Mouse (Mus musculus): ENCODE measurements at regions not wholly inside any gene's neighbourhood (a gene's known extent, or its start where the extent isn't known, plus 50 kb on each side); places are given as distances from the start of the nearest gene placed in this dataset.

DNA sequence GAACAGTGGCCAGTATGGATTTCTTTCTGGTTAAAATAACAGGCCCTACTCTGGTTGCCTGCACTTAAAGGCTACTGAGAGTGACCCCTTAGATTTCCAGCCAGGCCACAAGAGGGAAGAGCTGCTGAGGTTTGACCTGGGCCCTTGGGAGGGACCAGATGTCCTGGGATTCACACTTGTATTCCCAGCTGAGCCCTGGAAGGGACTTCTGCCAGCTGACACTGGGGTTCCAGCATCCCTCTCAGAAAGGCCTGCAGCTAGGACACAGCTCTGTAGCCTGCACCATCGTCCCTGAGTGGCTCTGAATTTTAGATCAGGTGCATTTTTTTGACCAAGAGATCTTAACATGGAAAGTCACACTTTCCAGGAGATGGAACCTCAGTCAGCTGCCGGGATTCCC lies 482.7 kb downstream of the Rps24 start:
- WGBS, result 55% methylated on average over 2 of the region's 2 CpGs
- ATAC-seq (ENCODE audit: low FRiP score), result no peak
- H3K9ac ChIP-seq (replicated peaks; ENCODE audit: low read length, poor library complexity, severe bottlenecking), result no peak overlapping the region

DNA sequence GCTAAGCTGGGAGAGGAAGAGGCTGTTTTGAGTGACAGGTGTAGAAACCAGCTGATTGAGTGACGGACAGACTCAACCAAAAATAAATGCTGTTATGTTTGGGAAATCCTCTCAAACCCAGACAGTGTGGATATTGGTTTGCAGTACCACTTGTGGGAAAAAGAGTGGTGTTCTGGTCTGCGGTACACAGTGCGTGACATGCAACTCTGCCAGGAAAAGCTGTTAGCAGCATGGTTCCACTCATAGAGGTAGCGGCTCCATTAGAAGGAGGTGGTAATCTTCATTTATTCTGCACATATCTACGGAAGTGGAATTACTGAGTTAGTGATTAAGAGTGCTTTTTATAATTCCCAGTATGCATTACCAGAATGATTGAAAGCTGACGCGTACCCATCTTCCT lies 485.4 kb downstream of the Rps24 start:
- Histone ChIP-seq H3K36me3 (ENCODE audit: insufficient read depth, low read length) (no peaks in the 10 kb centered on the region), H3K27me3 (ENCODE audit: insufficient read depth, low read length) (no peaks in the 10 kb centered on the region), H3K27ac (ENCODE audit: low read depth, low read length) (no peak overlapping the region), H3K4me3 (ENCODE audit: low read depth, low read length) (no peak overlapping the region), H3K4me1 (ENCODE audit: insufficient read depth, low read length) (no peaks in the 10 kb centered on the region), H3K4me2 (ENCODE audit: low read depth, low read length, poor library complexity, severe bottlenecking) (no peak overlapping the region), H3K9me3 (ENCODE audit: low read length) (no peaks in the 10 kb centered on the region), H3K9ac (replicated peaks; ENCODE audit: low read length, poor library complexity, severe bottlenecking) (no peak overlapping the region)
- DNase-seq (ENCODE audit: low spot score), result no peak
- TF ChIP-seq CTCF (IDR thresholded peaks at IDR 0.05), result no peak
- 75% methylated on average over 7 of the region's 7 CpGs for WGBS
- no peak for ATAC-seq (ENCODE audit: low FRiP score)

More for the DNA sequence above, 482.7 kb downstream of the Rps24 start:
- no peaks in the 10 kb centered on the region for H3K9me3 ChIP-seq (ENCODE audit: low read length)
- H3K27me3 ChIP-seq (ENCODE audit: insufficient read depth, low read length), result no peaks in the 10 kb centered on the region
- no peak for TF ChIP-seq CTCF (IDR thresholded peaks at IDR 0.05)
- H3K4me3 ChIP-seq (ENCODE audit: low read depth, low read length), result no peak overlapping the region
- H3K27ac ChIP-seq (ENCODE audit: low read depth, low read length), result no peak overlapping the region
- H3K36me3 ChIP-seq (ENCODE audit: insufficient read depth, low read length), result no peaks in the 10 kb centered on the region
- DNase-seq (ENCODE audit: low spot score), result no peak
- no peak overlapping the region for H3K4me2 ChIP-seq (ENCODE audit: low read depth, low read length, poor library complexity, severe bottlenecking)
- no peaks in the 10 kb centered on the region for H3K4me1 ChIP-seq (ENCODE audit: insufficient read depth, low read length)

DNA sequence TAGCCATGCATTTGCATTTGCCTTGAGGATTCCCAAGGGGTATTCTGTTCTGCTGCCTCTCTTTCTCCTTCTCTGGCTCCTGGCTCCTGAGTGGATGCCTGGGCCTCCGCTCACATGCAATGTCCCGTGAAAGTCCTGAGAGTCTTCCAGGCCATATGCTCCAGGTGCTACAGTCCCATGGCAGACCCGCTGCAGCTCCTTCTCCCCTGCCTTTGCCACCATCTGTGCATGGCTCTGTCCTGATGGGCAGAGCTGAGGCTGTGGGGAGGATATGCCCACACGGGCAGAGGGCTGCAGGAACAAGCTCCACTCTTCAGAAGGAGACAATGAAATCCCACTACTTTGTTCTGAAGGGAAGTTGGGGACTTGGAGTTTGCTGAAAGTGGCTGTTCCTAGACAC lies 485.9 kb upstream of the Zmiz1 start:
- no peaks in the 10 kb centered on the region for H3K27me3 ChIP-seq (ENCODE audit: insufficient read depth, low read length)
- no peak for TF ChIP-seq CTCF (IDR thresholded peaks at IDR 0.05)
- DNase-seq (ENCODE audit: low spot score) (peak; percentile 29), ATAC-seq (ENCODE audit: low FRiP score) (no peak)
- H3K36me3 ChIP-seq (ENCODE audit: insufficient read depth, low read length), result no peaks in the 10 kb centered on the region
- no peaks in the 10 kb centered on the region for H3K4me1 ChIP-seq (ENCODE audit: insufficient read depth, low read length)
- H3K27ac ChIP-seq (ENCODE audit: low read depth, low read length), result no peak overlapping the region
- 77% methylated on average over 4 of the region's 4 CpGs for WGBS
- no peak overlapping the region for H3K4me2 ChIP-seq (ENCODE audit: low read depth, low read length, poor library complexity, severe bottlenecking)
- H3K9me3 ChIP-seq (ENCODE audit: low read length), result no peaks in the 10 kb centered on the region
- no peak overlapping the region for H3K4me3 ChIP-seq (ENCODE audit: low read depth, low read length)
- H3K9ac ChIP-seq (replicated peaks; ENCODE audit: low read length, poor library complexity, severe bottlenecking), result no peak overlapping the region

DNA sequence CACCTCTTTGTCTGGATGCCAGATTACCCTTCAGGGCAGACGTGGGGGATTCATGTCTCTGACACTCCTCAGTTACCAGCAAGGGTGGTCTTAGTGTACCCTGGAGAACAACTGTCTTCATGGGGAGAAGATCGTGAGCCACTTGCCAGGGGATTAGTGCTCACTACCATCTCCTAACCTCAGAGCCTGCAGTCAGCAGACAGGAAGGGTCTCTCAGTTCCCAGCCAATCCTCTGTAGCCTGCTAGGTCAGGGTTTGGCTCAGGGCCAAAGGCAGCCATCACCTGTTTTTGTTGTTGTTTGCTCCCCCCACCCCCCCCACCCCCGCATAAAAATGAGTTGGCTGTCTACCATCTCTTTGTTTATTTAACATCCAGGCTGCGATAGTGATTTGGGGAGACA lies 485.4 kb upstream of the Zmiz1 start:
- H3K27ac ChIP-seq (ENCODE audit: low read depth, low read length), result no peak overlapping the region
- ATAC-seq (ENCODE audit: low FRiP score), result no peak
- H3K4me3 ChIP-seq (ENCODE audit: low read depth, low read length), result no peak overlapping the region

DNA sequence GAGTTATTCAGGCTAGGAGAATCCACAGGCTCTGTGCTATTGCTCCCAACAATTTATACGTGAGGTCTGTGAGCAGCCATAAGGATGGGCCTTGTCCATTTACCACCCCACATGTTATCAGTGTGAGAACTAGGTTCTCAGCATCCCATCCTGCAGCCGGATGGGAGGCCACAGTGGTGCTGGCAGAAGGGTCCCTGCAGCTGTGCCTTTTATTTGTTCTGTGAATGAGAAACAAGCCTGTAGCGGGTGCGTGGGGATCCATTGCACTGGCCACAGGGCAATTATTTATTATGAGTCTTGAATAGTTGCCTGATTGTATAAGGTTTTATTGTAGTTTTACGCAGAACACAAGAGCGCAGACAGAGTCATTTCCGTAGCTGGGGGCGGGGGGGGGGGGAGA lies 476.5 kb upstream of the Zmiz1 start:
- no peak for TF ChIP-seq CTCF (IDR thresholded peaks at IDR 0.05)
- no peaks in the 10 kb centered on the region for H3K36me3 ChIP-seq (ENCODE audit: insufficient read depth, low read length)
- H3K4me2 ChIP-seq (ENCODE audit: low read depth, low read length, poor library complexity, severe bottlenecking), result no peak overlapping the region
- no peak overlapping the region for H3K27ac ChIP-seq (ENCODE audit: low read depth, low read length)
- H3K4me1 ChIP-seq (ENCODE audit: insufficient read depth, low read length), result no peaks in the 10 kb centered on the region
- ATAC-seq (ENCODE audit: low FRiP score), result no peak
- no peaks in the 10 kb centered on the region for H3K27me3 ChIP-seq (ENCODE audit: insufficient read depth, low read length)
- DNase-seq (ENCODE audit: low spot score), result no peak
- WGBS, result 68% methylated on average over 8 of the region's 8 CpGs
- H3K9me3 ChIP-seq (ENCODE audit: low read length), result no peaks in the 10 kb centered on the region
- no peak overlapping the region for H3K9ac ChIP-seq (replicated peaks; ENCODE audit: low read length, poor library complexity, severe bottlenecking)
- no peak overlapping the region for H3K4me3 ChIP-seq (ENCODE audit: low read depth, low read length)

More for the DNA sequence above, 485.4 kb upstream of the Zmiz1 start:
- Histone ChIP-seq H3K9me3 (ENCODE audit: low read length) (no peaks in the 10 kb centered on the region), H3K4me2 (ENCODE audit: low read depth, low read length, poor library complexity, severe bottlenecking) (no peak overlapping the region), H3K9ac (replicated peaks; ENCODE audit: low read length, poor library complexity, severe bottlenecking) (no peak overlapping the region), H3K4me1 (ENCODE audit: insufficient read depth, low read length) (no peaks in the 10 kb centered on the region), H3K27me3 (ENCODE audit: insufficient read depth, low read length) (no peaks in the 10 kb centered on the region), H3K36me3 (ENCODE audit: insufficient read depth, low read length) (no peaks in the 10 kb centered on the region)
- DNase-seq (ENCODE audit: low spot score), result no peak
- WGBS, result 51% methylated on average over 4 of the region's 4 CpGs
- TF ChIP-seq CTCF (IDR thresholded peaks at IDR 0.05), result no peak

DNA sequence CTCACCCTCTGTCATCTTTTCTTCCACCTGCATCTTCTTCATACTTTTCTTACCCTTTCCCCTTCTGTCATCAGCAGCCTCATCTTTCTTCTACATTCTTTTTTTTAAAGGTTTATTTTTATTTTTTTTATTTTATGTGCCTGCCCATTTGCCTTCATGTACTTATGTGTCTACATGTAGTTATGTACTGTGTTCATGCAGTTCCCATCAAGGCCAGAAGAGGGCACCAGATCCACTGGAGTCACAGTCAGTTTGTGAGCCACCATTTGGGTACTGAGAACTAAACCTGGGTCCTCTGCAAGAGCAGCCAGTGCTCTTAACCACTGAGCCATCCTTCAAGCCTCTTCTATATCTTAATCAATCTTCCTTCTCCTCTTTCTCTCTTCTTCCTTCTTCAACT lies 475.7 kb upstream of the Zmiz1 start:
- no peak overlapping the region for H3K27ac ChIP-seq (ENCODE audit: low read depth, low read length)
- H3K36me3 ChIP-seq (ENCODE audit: insufficient read depth, low read length), result no peaks in the 10 kb centered on the region
- H3K4me2 ChIP-seq (ENCODE audit: low read depth, low read length, poor library complexity, severe bottlenecking), result no peak overlapping the region
- no peak overlapping the region for H3K4me3 ChIP-seq (ENCODE audit: low read depth, low read length)
- no peaks in the 10 kb centered on the region for H3K4me1 ChIP-seq (ENCODE audit: insufficient read depth, low read length)
- H3K9ac ChIP-seq (replicated peaks; ENCODE audit: low read length, poor library complexity, severe bottlenecking), result no peak overlapping the region
- TF ChIP-seq CTCF (IDR thresholded peaks at IDR 0.05), result peak; percentile 63
- no peaks in the 10 kb centered on the region for H3K27me3 ChIP-seq (ENCODE audit: insufficient read depth, low read length)
- ATAC-seq (ENCODE audit: low FRiP score) (no peak), DNase-seq (ENCODE audit: low spot score) (no peak)
- H3K9me3 ChIP-seq (ENCODE audit: low read length), result no peaks in the 10 kb centered on the region

Measured in midbrain, postnatal 0 days (tissue).